Mouse (Mus musculus) urinary bladder, postnatal 25 days (tissue): ENCODE results near the gene Slc6a4.
"Not testable (repeated sequence)": the region's sequence is repeated elsewhere in the genome, so short reads cannot be mapped to it uniquely, and the experiment has no call there.

Source experiments
- DNase-seq: peaks from one replicate; pipeline ENCODE4 v3.0.0; 2022; ENCODE audit warnings: low spot score

Slc6a4 gene

DNA sequence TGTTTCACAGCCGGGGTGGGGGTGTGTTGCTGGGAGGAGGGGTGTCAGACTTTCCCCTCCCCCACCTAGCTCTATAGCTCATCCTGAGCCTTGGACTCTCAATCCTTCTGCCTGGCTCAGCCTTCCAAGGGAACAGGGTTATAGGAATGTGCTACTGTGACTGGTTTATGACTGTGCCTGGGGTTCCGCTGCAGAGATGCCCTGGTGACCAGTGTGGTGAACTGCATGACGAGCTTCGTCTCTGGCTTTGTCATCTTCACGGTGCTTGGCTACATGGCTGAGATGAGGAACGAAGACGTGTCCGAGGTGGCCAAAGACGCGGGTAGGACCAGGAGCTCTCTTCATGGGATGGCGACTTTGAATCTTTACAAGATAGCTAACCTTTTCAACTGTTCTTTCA is 19.6 kb downstream of the Slc6a4 start:
- no peak for DNase-seq

DNA sequence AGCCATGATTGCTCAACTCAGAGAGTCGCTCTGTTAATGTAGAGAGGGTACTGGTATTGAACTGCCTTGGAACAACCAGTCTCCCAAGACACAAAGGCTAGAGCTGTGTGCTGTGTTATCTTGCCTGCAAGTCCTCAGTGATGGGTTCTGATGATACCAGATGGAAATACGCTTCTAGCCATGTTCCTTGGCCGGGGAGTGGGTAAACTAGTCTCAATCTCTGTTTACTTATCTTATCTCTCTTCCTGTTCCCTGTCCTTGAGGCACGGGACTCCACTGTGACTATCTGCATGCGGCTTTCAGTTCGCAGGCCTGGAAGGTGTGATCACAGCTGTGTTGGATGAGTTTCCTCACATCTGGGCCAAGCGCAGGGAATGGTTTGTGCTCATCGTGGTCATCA is 21.1 kb downstream of the Slc6a4 start:
- no peak for DNase-seq

- DNase-seq: no peak
These were observed 23.5 kb downstream of the Slc6a4 start for GRCm38 (mm10) chr11:77021749-77022396.

DNA sequence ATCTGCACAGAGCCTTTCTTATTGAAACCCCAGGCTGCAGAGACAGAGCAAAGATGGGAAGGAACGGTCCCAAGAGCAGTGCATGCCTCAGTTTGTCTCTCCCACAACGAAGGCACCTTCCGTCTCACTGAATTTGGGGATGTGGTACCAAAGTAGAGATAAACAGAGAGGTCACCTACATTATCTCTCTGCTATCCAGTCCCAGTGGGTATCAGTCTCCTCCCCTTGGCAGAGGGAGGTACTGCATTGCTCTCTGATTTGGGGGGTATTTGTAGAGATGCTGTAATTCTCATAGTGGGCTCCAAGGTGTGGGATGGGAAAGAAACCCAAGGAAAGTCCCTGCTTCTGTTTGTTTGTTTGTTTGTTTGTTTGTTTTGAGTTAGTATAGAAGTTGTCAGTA is 28.2 kb downstream of the Slc6a4 start:
- DNase-seq: no peak

- no peak for DNase-seq
These were observed 29.8 kb downstream of the Slc6a4 start for GRCm38 (mm10) chr11:77028157-77028556.

DNA sequence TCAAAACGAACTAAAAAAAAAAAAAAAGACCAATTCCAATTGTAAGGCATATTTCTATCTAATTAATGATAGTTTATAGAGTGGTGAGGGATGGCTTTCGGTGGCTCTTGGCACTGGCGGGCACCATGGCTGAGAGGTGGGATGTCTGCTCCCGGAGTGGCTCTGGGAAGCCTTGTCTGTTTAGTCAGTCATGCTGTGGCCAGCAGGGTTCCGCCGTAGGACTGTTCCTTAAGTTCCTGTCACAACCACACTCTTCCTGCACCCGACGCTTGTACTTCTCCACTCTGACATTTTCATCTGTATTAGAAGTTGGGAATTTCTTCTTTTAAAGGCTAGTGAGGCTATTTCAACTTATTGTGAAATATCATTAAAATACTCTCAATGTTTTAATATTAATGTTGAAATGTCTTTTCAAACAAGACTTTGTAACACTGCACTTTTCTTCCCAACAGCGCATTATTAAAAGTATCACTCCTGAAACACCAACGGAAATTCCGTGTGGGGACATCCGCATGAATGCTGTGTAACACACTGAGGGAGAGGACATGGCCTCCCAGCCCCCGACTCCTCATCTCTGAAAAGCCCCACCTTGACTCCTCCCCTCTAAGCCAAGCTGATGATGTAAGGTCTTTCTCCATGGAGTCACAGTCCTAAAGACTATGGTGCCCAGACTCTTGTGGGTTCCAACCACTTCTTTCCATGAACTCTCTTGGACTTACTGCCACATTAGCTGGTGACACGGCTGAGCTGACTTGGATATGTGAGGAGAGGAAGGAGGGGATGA is 32.9 kb downstream of the Slc6a4 start:
- no peak for DNase-seq

DNA sequence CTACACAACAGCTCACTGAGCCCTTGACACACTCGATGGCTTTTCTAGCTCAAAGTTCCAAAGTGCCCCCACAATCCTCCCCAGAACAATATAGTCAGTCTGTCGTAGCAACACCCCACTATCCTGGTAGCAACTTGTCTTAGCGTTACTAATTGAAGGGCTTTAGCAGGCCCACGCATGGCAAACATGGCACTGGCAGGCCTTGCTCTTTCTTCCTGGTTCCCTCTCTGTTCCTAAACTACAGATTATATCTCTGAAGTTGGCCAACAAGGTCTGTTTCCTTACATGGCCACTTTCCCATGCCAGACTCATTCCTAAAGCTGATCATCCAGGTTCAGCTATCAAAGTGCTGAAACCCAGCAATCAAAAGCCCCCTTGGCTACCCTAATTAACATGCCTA is 43.5 kb downstream of the Slc6a4 start:
- no peak for DNase-seq

DNA sequence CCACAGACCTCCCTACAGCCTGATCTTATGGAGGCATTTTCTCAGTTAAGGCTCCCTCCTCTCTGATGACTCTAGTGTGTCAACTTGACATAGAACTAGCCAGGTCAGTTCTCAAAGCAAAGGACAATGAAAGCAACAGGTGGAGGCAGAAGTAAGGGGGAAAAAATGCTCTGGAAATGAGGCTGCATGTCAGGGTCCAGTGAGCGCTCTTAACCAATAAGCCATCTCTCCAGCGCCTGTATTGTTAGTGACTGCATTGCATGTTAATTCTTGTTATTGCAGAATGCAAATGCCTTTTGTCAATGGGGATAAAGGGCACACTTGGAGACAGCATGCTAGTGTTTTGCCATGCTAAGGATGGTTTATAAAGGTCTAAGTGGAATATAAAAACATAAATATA is 44.4 kb downstream of the Slc6a4 start:
- no peak for DNase-seq

- DNase-seq: no peak
These were observed 63.5 kb downstream of the Slc6a4 start for GRCm38 (mm10) chr11:77061951-77062350.

GRCm38 (mm10) chr11:77063406-77063805 is 65.0 kb downstream of the Slc6a4 start:
- DNase-seq: no peak

GRCm38 (mm10) chr11:77068825-77069224 is 70.4 kb downstream of the Slc6a4 start:
- no peak for DNase-seq

GRCm38 (mm10) chr11:77070721-77071120 is 72.3 kb downstream of the Slc6a4 start:
- no peak for DNase-seq

- DNase-seq: not testable (repeated sequence)
These were observed 78.9 kb downstream of the Slc6a4 start for GRCm38 (mm10) chr11:77077331-77077730.

DNA sequence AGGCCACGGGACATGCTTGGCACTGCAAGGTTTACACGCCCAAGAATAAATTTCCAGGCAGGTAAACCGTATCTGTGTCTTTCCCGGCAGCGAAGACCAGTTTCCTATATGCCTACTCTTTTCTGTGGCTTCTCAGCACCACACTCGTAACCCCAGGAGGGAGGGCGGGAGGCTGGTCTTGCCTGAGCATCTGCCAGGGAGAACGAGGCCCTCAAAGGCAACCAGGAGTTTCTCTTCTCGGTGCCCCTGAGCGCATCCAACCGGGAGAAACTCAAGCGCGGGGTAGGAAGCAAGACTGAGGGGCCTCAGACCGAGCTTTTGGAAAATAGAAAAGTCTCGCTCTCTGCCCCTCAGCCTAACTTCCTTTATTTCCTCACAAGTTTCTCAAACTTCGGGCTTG is 79.4 kb downstream of the Slc6a4 start:
- DNase-seq: no peak

DNA sequence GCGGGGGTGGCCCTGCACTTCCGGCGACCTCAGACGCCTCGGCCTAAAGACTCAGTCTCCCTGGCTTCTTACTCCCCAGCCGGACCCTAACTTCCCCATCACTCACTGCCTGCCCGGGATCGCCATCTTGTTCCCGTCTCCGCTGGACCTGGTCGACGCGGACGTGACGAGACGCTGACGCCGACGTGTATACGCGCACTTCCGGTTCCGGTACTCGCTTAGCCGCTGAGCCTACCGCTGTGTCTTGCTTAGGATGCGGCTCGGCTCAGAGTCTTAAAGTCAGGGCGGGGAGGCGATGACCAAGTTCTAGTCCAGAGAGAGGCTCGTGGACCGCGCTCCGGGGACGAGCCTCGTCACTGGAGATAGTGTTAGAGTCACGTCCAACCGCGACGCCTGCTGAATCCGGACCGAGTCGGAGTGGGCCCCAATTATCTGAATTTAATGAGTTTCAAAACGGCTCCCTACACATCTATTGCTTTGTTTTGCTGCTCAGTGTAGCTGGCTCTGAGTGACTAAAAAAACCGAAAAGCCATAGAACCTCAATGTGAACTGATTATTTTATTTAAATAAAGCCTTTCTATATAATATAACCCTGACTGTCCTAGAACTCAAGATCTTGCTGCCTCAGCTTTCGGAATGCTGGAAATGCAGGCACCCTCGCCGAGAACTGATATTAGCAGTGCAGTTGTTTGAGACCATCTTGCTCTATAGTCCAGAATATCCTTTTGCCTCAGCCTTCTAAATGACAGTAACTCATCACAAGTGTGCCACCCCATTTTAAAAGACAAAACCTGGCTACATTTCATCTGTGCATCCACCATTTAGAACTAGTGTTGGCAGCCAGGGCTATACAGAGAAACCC is 80.1 kb downstream of the Slc6a4 start, which contains the start of gene Nsrp1:
Nsrp1 (minus strand) TSS at position 163 of the 862 bp plus-strand sequence.
- DNase-seq: peak; percentile 87

GRCm38 (mm10) chr11:77079361-77079760 is 81.0 kb downstream of the Slc6a4 start:
- no peak for DNase-seq
